Mouse (Mus musculus) heart, embryonic 11.5 days (tissue): ENCODE data around the gene 9430015G10Rik. TPM values are rescaled to one million over a fixed set of nuclear protein-coding genes. Genes with fewer than 3 reads are reported as not detected.
A peak's percentile ranks its signal among the peaks of the same experiment; 100 is the strongest.

Experiments
- ATAC-seq: fragments of 200-750 bp; cut with Nextera tagmentation; replicated peaks from 2 replicates; pipeline ENCODE4 v1.8.0; 2017; ENCODE audit warnings: moderate library complexity; ENCODE audit not compliant: insufficient number of reproducible peaks, low FRiP score, low TSS enrichment
- H3K27ac ChIP-seq: fragments of 300-500 bp; sonication (generic); 2 replicates; pipeline ENCODE4 v1.5.1; 2014; ENCODE audit warnings: mild to moderate bottlenecking, low read depth, low read length
- H3K27me3 ChIP-seq: fragments of 300-500 bp; sonication (generic); 2 replicates; pipeline ENCODE4 v1.6.1; 2014; ENCODE audit warnings: mild to moderate bottlenecking, low read length, mixed read lengths; ENCODE audit not compliant: control insufficient read depth, insufficient read depth
- H3K36me3 ChIP-seq: fragments of 300-500 bp; sonication (generic); 2 replicates; pipeline ENCODE4 v1.6.1; 2014; ENCODE audit warnings: mild to moderate bottlenecking, low read length, moderate library complexity, mixed read lengths; ENCODE audit not compliant: control insufficient read depth, insufficient read depth
- H3K4me1 ChIP-seq: fragments of 300-500 bp; sonication (generic); 2 replicates; pipeline ENCODE4 v1.6.1; 2014; ENCODE audit warnings: low read length; ENCODE audit not compliant: control insufficient read depth, insufficient read depth
- H3K4me2 ChIP-seq: fragments of 300-500 bp; sonication (generic); 2 replicates; pipeline ENCODE4 v1.6.1; 2014; ENCODE audit warnings: mild to moderate bottlenecking, moderate library complexity
- H3K4me3 ChIP-seq: fragments of 300-500 bp; sonication (generic); 2 replicates; pipeline ENCODE4 v1.5.1; 2014; ENCODE audit warnings: low read depth, low read length
- H3K9ac ChIP-seq: fragments of 300-500 bp; sonication (generic); 2 replicates; pipeline ENCODE4 v1.6.1; 2014; ENCODE audit warnings: mild to moderate bottlenecking, low read depth, low read length, moderate library complexity
- H3K9me3 ChIP-seq: fragments of 300-500 bp; sonication (generic); replicated peaks from 2 replicates; pipeline ENCODE4 v1.6.1; 2016; ENCODE audit warnings: low read length; ENCODE audit not compliant: control insufficient read depth
- WGBS: fragments of 180-500 bp; shearing (Covaris S2); extraction: QIAGEN DNeasy Blood & Tissue Kit; methylation state at CpG from one replicate; pipeline ENCODE4 v1.1.7; 2014; ENCODE audit not compliant: insufficient replicate concordance; 5-methylcytosine and 5-hydroxymethylcytosine counted together
- polyA plus RNA-seq: library from polyadenylated mRNA; unstranded; fragments of >200 nt; fragmentation: Nextera tagmentation; extraction: Ambion mirVana; gene quantifications from 2 replicates; pipeline ENCODE4 v1.2.1, GENCODE M21; 2014

9430015G10Rik gene
- polyA plus RNA-seq, 1 experiment from 2014 or later: 23.6 TPM

GRCm38 (mm10) chr4:156076911-156077382 is 32.8 kb upstream of the 9430015G10Rik start:
- H3K36me3 ChIP-seq: no peaks in the 10 kb centered on the region

GRCm38 (mm10) chr4:156077499-156078301 is 32.1 kb upstream of the 9430015G10Rik start:
- H3K36me3 ChIP-seq: no peaks in the 10 kb centered on the region
- no peaks in the 10 kb centered on the region for H3K9me3 ChIP-seq
- H3K4me2 ChIP-seq: peak overlapping the region; percentile 92
- H3K27ac ChIP-seq: no peak overlapping the region
- ATAC-seq: peak; percentile 51; the same call in 1 of the 2 replicates
- peaks cover 7% of the 10 kb centered on the region for H3K27me3 ChIP-seq
- under 1% methylated on average over 57 of the region's 58 CpGs for WGBS
- peak overlapping the region; percentile 52 for H3K4me3 ChIP-seq
- H3K9ac ChIP-seq: peak overlapping the region; percentile 67
- peaks cover 17% of the 10 kb centered on the region for H3K4me1 ChIP-seq

More at GRCm38 (mm10) chr4:156076911-156077382, 32.8 kb upstream of the 9430015G10Rik start:
- Histone ChIP-seq H3K27me3 (peaks cover 7% of the 10 kb centered on the region), H3K4me1 (peaks cover 17% of the 10 kb centered on the region), H3K4me3 (peak overlapping the region; percentile 52), H3K9ac (peak overlapping the region; percentile 67; the same call in 1 of the 2 replicates), H3K27ac (peak overlapping the region; percentile 32; the same call in 1 of the 2 replicates), H3K4me2 (peak overlapping the region; percentile 92), H3K9me3 (no peaks in the 10 kb centered on the region)
- peak; percentile 19; the same call in 1 of the 2 replicates for ATAC-seq
- 9% methylated on average over 8 of the region's 8 CpGs for WGBS

DNA sequence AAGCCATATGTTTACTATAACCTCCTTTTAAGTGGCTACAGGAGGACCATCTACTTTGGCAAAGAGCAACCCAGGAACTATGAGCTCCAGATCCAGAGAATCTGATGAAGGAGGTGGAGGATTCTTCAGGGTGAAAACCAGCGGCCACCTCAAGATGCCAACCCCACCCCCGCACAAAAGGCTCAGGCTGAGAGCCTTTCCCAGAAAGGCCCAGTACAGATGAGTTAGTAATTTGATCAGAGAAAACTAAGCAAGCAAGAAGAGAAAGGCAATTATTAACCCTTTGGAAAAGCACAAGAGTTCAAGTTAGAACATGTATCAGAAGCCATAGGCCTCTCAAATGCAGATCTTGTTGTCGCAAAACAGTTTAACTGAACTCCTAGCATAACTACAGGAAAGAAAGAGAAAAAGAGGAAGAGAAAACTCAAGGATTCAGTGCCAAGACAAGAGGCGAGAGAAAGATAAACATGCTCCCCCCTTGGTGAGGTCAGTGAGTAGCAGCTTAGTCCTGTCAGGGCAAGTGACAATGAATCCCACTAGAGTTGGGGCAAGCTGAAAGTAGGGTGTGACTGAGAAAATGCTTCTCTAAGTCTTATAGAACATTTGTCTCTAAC is 27.1 kb upstream of the 9430015G10Rik start:
- H3K4me2 ChIP-seq: no peak overlapping the region
- no peak overlapping the region for H3K9ac ChIP-seq
- no peaks in the 10 kb centered on the region for H3K36me3 ChIP-seq
- 49% methylated on average over 4 of the region's 4 CpGs for WGBS
- no peak overlapping the region for H3K4me3 ChIP-seq
- ATAC-seq: no peak
- H3K27me3 ChIP-seq: peaks cover 7% of the 10 kb centered on the region
- H3K9me3 ChIP-seq: no peaks in the 10 kb centered on the region
- no peak overlapping the region for H3K27ac ChIP-seq
- H3K4me1 ChIP-seq: peaks cover 5% of the 10 kb centered on the region; the same call in 1 of the 2 replicates

DNA sequence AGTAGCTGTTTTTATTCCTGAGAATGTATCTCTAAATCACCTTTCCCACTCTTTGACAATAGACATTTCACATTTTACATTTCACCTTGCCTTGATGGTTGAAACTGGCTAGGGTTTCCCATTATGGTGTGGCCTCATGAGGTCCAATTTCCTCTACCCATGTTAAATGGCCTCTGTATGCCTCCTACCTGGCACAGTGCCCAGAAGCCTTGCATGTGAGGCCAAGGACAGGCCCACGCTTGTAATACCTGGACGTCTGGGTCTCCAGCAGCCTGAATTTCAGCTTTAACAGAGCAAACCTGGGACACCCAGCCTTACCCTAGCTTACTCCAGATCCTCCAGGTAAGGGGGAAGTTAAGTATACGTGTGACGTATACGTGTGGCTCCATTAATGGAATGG is 26.4 kb upstream of the 9430015G10Rik start:
- H3K36me3 ChIP-seq: no peaks in the 10 kb centered on the region
- no peak overlapping the region for H3K4me2 ChIP-seq
- peaks cover under 1% of the 10 kb centered on the region; the same call in 1 of the 2 replicates for H3K27me3 ChIP-seq
- no peak overlapping the region for H3K27ac ChIP-seq
- H3K9me3 ChIP-seq: no peaks in the 10 kb centered on the region
- ATAC-seq: no peak
- H3K4me1 ChIP-seq: 0 out of 2 replicates have a peak, but pooled peaks cover 2% of the 10 kb centered on the region
- WGBS: 68% methylated on average over 5 of the region's 5 CpGs
- H3K9ac ChIP-seq: no peak overlapping the region
- H3K4me3 ChIP-seq: no peak overlapping the region

DNA sequence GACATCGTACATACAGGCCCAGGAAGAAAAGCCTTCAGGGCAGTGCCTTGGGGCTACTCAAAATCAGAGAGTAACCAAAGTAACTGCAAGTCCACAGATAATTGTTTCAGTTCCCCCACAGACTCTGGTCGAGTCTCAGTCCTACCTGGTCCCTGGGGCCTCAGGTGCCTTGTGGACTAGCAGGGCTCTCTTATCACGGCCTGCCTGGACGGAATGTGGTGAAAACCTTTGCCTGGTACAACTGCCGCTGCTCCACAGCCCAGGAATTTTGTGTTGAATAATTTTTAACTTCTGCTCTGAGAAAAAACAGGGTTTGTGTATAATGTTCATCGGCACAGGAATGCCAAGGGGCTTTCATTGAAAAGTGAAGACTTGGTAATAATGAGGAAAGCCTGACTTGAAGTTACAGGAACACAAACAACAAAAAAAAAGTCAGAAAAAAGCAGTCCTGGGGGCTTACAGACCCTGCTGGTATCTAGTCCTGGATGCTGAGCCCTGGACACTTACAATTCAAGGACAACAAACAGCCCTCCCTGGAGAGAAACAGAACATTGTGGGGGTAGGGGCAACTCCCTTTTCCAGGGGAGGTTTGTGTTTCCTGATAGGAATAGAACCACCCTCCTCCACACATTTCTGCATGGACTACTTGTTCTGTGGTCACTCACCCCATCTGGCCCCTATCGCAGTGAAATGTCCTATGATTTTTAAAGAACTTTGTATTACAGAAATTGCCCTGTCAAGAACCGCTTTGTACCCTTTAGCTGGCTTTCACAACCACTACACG is 25.5 kb upstream of the 9430015G10Rik start:
- no peak for ATAC-seq
- Histone ChIP-seq H3K4me3 (no peak overlapping the region), H3K4me2 (no peak overlapping the region), H3K9ac (no peak overlapping the region), H3K27me3 (no peaks in the 10 kb centered on the region), H3K36me3 (no peaks in the 10 kb centered on the region), H3K9me3 (no peaks in the 10 kb centered on the region), H3K4me1 (0 out of 2 replicates have a peak, but pooled peaks cover 2% of the 10 kb centered on the region), H3K27ac (peak overlapping the region; percentile 46; the same call in 1 of the 2 replicates)
- 60% methylated on average over 9 of the region's 9 CpGs for WGBS

- no peaks in the 10 kb centered on the region for H3K27me3 ChIP-seq
- no peak overlapping the region for H3K4me3 ChIP-seq
- no peak overlapping the region for H3K4me2 ChIP-seq
- H3K9me3 ChIP-seq: no peaks in the 10 kb centered on the region
- no peak overlapping the region for H3K9ac ChIP-seq
- 75% methylated on average over 8 of the region's 8 CpGs for WGBS
- H3K36me3 ChIP-seq: no peaks in the 10 kb centered on the region
- H3K4me1 ChIP-seq: 0 out of 2 replicates have a peak, but pooled peaks cover 2% of the 10 kb centered on the region
- H3K27ac ChIP-seq: peak overlapping the region; percentile 46; the same call in 1 of the 2 replicates
- ATAC-seq: no peak
Observed at GRCm38 (mm10) chr4:156085256-156085655, 24.5 kb upstream of the 9430015G10Rik start.

DNA sequence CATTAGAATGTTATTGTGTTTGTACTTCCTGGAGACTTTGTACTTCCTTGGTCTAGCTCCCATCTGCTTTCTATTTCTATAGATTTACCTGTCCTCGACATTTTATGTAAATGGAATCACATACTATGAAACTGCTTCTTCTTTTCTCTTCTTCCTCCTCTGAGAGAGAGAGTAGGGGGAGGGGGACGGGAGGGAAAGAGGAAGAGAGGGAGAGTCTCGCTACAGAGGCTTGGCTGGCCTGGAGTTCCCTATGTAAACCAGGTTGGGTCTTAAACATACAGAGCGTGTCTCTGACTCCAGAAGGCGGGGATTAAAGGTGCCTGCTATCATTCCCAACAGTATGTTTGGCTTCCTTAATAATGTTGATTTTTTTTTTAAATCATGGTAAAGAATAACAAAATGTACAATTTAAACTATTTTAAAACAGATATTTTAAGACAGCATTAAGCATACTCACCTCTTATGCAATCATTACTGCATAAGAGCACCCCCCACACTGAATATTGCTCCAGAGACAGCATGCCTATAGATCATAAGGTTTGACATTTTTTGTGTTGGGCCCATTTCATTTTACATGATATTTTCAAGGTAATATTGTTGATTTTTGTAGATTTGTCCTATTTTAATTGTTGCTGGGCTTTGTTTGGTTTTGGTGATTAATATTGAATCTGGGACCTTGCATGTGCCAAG is 22.2 kb upstream of the 9430015G10Rik start:
- H3K4me1 ChIP-seq: 0 out of 2 replicates have a peak, but pooled peaks cover 2% of the 10 kb centered on the region
- no peak overlapping the region for H3K9ac ChIP-seq
- H3K36me3 ChIP-seq: no peaks in the 10 kb centered on the region
- no peaks in the 10 kb centered on the region for H3K27me3 ChIP-seq
- no peak for ATAC-seq
- H3K4me3 ChIP-seq: no peak overlapping the region
- WGBS: 41% methylated on average over 5 of the region's 5 CpGs
- no peak overlapping the region for H3K4me2 ChIP-seq
- H3K27ac ChIP-seq: no peak overlapping the region
- H3K9me3 ChIP-seq: no peaks in the 10 kb centered on the region
